Mouse (Mus musculus) midbrain, embryonic 13.5 days (tissue): ENCODE measurements around the gene Cxcr1. TPM values are rescaled to one million over a fixed set of nuclear protein-coding genes. Genes with fewer than 3 reads are reported as not detected.
A peak's percentile ranks its signal among the peaks of the same experiment; 100 is the strongest.

Experiments used
- ATAC-seq: fragments of 200-750 bp; cut with Nextera tagmentation; 2 replicates; pipeline ENCODE4 v1.8.0; 2017; ENCODE audit warnings: mild to moderate bottlenecking, moderate TSS enrichment, moderate library complexity
- H3K27ac ChIP-seq: fragments of 300-500 bp; sonication (generic); 2 replicates; pipeline ENCODE4 v1.5.1; 2015; ENCODE audit warnings: inconsistent platforms, mild to moderate bottlenecking, moderate library complexity
- H3K27me3 ChIP-seq: fragments of 300-500 bp; sonication (generic); 2 replicates; pipeline ENCODE4 v1.6.1; 2015; ENCODE audit warnings: mild to moderate bottlenecking, inconsistent platforms
- H3K36me3 ChIP-seq: fragments of 300-500 bp; sonication (generic); 2 replicates; pipeline ENCODE4 v1.6.1; 2015; ENCODE audit warnings: mild to moderate bottlenecking, inconsistent platforms
- H3K4me1 ChIP-seq: fragments of 300-500 bp; sonication (generic); replicated peaks from 2 replicates; pipeline ENCODE4 v1.6.1; 2015; ENCODE audit warnings: inconsistent platforms
- H3K4me2 ChIP-seq: fragments of 300-500 bp; sonication (generic); replicated peaks from 2 replicates; pipeline ENCODE4 v1.6.1; 2015; ENCODE audit warnings: moderate library complexity, mild to moderate bottlenecking, inconsistent platforms
- H3K4me3 ChIP-seq: fragments of 300-500 bp; sonication (generic); replicated peaks from 2 replicates; pipeline ENCODE4 v1.5.1; 2015; ENCODE audit warnings: mild to moderate bottlenecking, inconsistent platforms
- H3K9ac ChIP-seq: fragments of 300-500 bp; sonication (generic); replicated peaks from 2 replicates; pipeline ENCODE4 v1.6.1; 2015; ENCODE audit warnings: mild to moderate bottlenecking, inconsistent platforms
- H3K9me3 ChIP-seq: fragments of 300-500 bp; sonication (generic); 2 replicates; pipeline ENCODE4 v1.6.1; 2016; ENCODE audit warnings: mild to moderate bottlenecking, inconsistent platforms
- WGBS: fragments of 180-500 bp; shearing (Covaris S2); methylation state at CpG from one replicate; pipeline ENCODE4 v1.1.7; 2015; 5-methylcytosine and 5-hydroxymethylcytosine counted together
- polyA plus RNA-seq: library from polyadenylated mRNA; unstranded; fragments of >200 nt; fragmentation: Nextera tagmentation; extraction: Ambion mirVana; gene quantifications from 2 replicates; pipeline ENCODE4 v1.2.1, GENCODE M21; 2015

The Cxcr1 gene
- not detected in 2 replicates for polyA plus RNA-seq

DNA sequence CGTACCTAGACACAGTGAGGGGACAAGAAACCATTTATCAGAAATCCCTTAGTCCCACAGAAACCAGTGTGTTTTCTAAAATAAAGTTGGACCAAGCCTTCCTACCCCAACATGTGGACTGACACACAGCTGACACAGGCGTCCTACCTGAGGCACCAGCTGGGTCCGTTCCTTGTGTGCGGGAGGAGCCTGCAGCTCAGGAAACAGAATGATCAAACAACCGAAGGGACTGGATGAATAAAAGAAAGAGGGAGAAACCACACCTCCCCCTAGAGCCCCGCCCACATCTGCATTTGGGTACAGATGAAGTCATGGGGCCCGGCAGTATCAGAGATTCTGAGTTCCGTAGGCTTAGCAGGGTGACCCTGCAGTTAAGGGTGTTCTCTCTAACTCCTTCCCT, at the start of gene Cxcr1:
TSS of gene Cxcr1 (minus strand) at position 187 of the 400 bp plus-strand sequence.
- Histone ChIP-seq H3K4me1 (no peaks in the 10 kb centered on the region), H3K9me3 (no peaks in the 10 kb centered on the region), H3K4me2 (no peak within 1 kb of the TSS), H3K9ac (no peak within 1 kb of the TSS), H3K36me3 (no peaks in the 10 kb centered on the region), H3K27me3 (peaks cover 21% of the 10 kb centered on the region), H3K27ac (no peak within 1 kb of the TSS), H3K4me3 (no peak within 1 kb of the TSS)
- ATAC-seq: no peak
- WGBS: 72% methylated on average over 8 of the region's 8 CpGs

DNA sequence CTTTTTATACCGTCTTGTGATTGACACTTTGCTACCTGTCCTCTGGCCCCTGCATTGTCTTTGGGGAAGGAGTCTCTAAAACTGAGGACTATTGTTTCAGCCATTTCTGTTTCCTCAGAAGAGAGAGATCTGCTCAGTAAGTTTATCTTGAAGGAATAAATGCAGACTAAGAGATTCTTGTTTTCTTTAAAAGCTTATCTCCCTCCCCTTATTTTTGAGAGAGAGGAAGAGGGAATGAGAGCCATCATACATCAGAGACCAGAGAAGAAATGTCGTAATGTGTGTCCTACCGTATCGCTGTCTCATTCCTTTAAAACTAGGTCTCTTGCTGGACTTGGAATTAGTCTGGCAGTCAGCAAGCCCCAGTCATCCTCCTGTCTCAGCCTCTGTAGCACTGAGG, 46.4 kb upstream of the Cxcr1 start:
- no peaks in the 10 kb centered on the region for H3K9me3 ChIP-seq
- no peak overlapping the region for H3K27ac ChIP-seq
- H3K4me3 ChIP-seq: no peak overlapping the region
- peak overlapping the region; percentile 49; the same call in 1 of the 2 replicates for H3K9ac ChIP-seq
- H3K4me1 ChIP-seq: peaks cover 36% of the 10 kb centered on the region
- ATAC-seq: no peak
- no peaks in the 10 kb centered on the region for H3K27me3 ChIP-seq
- 87% methylated on average over 4 of the region's 4 CpGs for WGBS
- no peaks in the 10 kb centered on the region for H3K36me3 ChIP-seq
- H3K4me2 ChIP-seq: no peak overlapping the region

DNA sequence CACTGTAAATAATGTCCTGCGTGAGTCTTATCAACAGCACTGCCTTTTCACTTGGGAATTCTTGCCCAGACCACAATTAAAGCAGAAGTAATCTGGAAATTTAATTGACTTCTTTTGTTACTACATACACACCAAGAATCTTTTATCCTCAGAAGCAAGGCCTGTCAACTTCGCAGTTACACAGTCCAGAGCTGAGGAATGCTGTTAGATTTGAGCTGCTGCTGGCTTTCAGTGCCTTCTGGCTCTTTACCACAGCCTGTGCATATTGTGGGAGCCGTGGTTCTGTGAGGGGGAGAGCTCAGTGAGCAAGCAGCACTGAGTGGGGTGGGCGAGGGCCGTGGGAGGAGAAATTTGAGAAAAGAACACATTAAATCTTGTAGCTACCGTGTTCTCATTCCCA, 45.9 kb upstream of the Cxcr1 start:
- H3K4me1 ChIP-seq: peaks cover 36% of the 10 kb centered on the region
- no peaks in the 10 kb centered on the region for H3K9me3 ChIP-seq
- peak overlapping the region; percentile 49 for H3K9ac ChIP-seq
- no peak overlapping the region for H3K4me2 ChIP-seq
- ATAC-seq: no peak
- WGBS: 76% methylated on average over 6 of the region's 6 CpGs
- no peak overlapping the region for H3K4me3 ChIP-seq
- no peaks in the 10 kb centered on the region for H3K27me3 ChIP-seq
- H3K36me3 ChIP-seq: no peaks in the 10 kb centered on the region
- no peak overlapping the region for H3K27ac ChIP-seq

DNA sequence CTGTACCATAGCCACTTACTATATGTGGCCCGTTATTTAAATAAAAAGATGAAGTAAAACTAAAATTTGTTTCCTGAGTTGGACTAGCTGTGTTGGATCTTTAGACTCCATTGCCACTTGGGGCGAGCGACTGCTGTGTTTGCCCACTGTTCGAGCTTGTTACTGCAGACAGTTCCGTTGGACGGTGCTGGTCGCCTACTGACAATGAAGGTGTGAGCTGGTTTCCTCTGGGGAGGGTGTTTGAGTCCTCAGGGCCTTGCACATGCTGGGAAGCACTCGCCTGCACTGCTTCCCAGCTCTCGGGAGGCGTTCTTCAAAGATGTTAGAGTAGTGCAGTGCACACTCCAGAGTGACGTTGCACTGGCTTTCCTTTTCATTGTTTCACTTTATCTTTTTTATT, 45.2 kb upstream of the Cxcr1 start:
- no peak overlapping the region for H3K4me3 ChIP-seq
- H3K9me3 ChIP-seq: no peaks in the 10 kb centered on the region
- peak overlapping the region; percentile 76 for H3K4me2 ChIP-seq
- ATAC-seq: no peak
- 70% methylated on average over 11 of the region's 11 CpGs for WGBS
- no peaks in the 10 kb centered on the region for H3K36me3 ChIP-seq
- H3K27ac ChIP-seq: 0 out of 2 replicates have a peak overlapping the region, but pooled peaks have one; percentile 25
- no peak overlapping the region; the same call in 1 of the 2 replicates for H3K9ac ChIP-seq
- peaks cover 36% of the 10 kb centered on the region for H3K4me1 ChIP-seq
- H3K27me3 ChIP-seq: no peaks in the 10 kb centered on the region

DNA sequence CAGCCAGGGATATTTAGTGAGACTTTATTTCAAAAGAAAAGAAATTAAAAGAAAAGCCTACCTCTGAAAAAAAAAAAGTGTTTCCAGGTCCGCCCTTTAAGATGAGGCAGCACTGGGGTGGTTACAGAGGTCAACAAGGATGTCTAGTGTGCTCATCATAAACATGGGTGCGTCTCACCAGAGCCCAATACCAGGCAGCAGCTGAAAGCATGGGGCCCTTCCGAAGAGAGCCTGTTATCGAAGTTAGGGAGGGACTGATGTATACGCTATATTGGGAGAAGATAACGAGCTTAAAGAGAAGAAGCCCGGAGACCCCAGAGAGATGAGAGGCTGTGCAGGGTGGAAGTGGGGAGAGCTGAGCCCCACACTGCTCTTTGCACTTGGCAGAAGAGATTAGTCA, 44.7 kb upstream of the Cxcr1 start:
- Histone ChIP-seq H3K4me1 (peaks cover 36% of the 10 kb centered on the region), H3K4me2 (peak overlapping the region; percentile 76), H3K9me3 (no peaks in the 10 kb centered on the region), H3K27me3 (no peaks in the 10 kb centered on the region), H3K4me3 (no peak overlapping the region), H3K36me3 (no peaks in the 10 kb centered on the region), H3K9ac (peak overlapping the region; percentile 16; the same call in 1 of the 2 replicates), H3K27ac (no peak overlapping the region)
- ATAC-seq: no peak
- 66% methylated on average over 7 of the region's 7 CpGs for WGBS

DNA sequence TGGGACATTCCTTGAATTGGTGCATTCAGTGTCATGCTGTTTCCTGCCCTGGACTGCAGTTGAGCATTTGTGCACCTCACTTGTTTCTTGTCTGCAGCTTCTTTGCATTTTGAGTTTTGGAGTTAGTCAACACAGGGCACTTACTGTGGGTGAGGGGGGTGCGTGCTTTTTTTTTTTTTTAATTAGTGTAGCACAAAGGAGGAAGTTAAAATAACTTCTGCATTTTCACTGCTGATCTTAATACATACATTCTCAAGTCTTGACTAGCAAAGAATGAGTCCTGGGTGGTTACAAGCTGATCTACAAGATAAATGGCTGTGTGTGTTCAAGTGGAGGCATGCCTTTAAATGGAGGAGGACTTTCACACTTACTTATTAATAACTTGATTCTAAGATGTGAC, 43.7 kb upstream of the Cxcr1 start:
- Histone ChIP-seq H3K4me2 (peak overlapping the region; percentile 76), H3K27me3 (no peaks in the 10 kb centered on the region), H3K27ac (no peak overlapping the region), H3K36me3 (no peaks in the 10 kb centered on the region), H3K9me3 (no peaks in the 10 kb centered on the region), H3K9ac (peak overlapping the region; percentile 96; the same call in 1 of the 2 replicates), H3K4me3 (peak overlapping the region; percentile 95), H3K4me1 (peaks cover 36% of the 10 kb centered on the region)
- ATAC-seq: no peak
- WGBS: 71% methylated on average over 1 of the region's 1 CpGs

DNA sequence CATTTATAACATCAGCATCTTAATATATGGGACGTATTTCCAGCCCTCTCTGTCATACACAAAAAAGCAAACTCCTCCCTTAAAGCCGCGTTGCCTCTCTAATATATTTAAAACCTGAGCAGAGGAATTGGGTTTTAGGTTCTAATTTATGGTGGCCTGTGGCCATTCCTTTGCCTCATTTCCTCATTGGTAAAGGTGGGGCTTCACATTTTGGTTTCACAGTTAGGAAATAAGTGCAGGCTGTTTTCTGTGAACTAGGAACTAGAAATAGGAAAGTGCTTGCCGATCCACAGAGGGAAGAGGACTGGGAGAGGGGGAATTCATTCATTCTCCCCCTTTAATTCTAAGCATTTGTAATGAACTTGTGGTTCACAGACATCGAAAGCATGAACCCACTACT, 43.2 kb upstream of the Cxcr1 start:
- Histone ChIP-seq H3K9ac (peak overlapping the region; percentile 96), H3K27ac (no peak overlapping the region), H3K4me1 (peaks cover 36% of the 10 kb centered on the region), H3K27me3 (no peaks in the 10 kb centered on the region), H3K36me3 (no peaks in the 10 kb centered on the region), H3K4me3 (peak overlapping the region; percentile 95), H3K9me3 (no peaks in the 10 kb centered on the region), H3K4me2 (peak overlapping the region; percentile 76)
- WGBS: 41% methylated on average over 5 of the region's 5 CpGs
- ATAC-seq: no peak

DNA sequence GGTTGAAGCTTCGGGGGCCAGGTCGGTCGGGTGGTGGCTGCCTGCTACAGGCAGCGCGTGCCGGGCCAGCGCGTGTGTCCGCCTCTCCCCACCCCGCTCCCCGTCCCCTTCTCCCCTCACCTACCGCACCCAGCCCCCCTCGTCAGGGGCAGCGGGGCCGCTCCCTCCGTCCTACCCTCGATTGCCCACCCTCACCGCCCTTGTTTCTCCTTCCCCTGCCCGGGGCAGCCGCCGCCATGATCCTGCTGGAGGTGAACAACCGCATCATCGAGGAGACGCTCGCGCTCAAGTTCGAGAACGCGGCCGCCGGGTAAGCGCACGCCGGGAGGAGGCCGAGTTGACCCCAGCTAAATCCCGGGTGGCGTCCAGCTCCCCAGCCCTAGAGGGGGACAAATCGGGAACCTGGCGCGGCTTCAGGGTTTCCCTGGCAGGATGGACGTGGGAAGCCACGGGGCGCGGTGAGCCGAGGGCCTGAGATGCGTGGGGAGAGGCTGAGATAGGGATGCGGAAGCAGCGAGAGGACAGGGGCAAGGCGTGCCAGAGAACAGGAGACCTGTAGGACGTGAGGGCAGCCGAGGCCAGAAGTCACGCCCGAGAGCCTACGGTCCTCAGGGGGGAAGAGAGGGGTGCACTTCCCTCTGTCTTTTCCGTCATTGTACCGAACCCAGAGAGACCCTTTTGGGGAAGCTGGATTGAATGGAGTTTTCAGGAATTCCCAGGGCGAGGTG, 42.3 kb upstream of the Cxcr1 start:
- peak; percentile 59 for ATAC-seq
- peaks cover 36% of the 10 kb centered on the region for H3K4me1 ChIP-seq
- peak overlapping the region; percentile 76 for H3K4me2 ChIP-seq
- peak overlapping the region; percentile 95 for H3K4me3 ChIP-seq
- H3K9me3 ChIP-seq: no peaks in the 10 kb centered on the region
- H3K36me3 ChIP-seq: no peaks in the 10 kb centered on the region
- peak overlapping the region; percentile 96 for H3K9ac ChIP-seq
- no peaks in the 10 kb centered on the region for H3K27me3 ChIP-seq
- H3K27ac ChIP-seq: peak overlapping the region; percentile 88
- under 1% methylated on average over 38 of the region's 57 CpGs for WGBS

DNA sequence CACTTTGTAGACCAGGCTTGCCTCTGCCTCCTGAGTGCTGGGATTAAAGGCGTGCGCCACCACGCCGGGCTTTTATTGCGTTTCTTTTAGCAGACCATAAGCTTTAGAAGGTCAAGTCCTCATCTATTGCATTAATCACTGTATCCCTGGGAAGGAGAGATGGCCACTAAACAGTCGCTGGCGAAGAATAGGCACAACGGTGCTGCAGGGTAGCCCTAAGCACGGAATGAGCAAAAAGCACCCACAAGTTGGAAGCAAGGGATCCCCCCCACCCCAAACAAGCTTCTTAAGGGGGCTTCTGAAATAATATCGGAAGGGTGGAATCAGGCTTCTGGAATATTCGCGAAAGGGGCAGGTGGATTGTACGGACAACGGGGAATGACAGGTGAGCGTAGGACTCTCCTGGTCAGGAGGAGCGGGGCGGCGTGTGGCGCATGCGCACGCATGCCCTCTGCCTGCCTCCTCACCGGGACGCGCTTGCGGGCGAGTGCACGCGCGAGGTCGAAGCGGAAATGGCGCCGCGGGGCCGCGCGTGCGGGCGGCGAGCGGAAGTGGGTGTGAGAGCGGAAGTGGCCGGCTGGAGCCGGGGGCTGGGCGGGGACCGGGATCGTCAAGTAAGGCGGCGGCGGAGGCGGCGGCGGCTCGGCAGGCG, 41.6 kb upstream of the Cxcr1 start, which contains the start of gene Arpc2:
TSS of gene Arpc2 (plus strand) at position 147 of the 652 bp plus-strand sequence.
- Histone ChIP-seq H3K36me3 (no peaks in the 10 kb centered on the region), H3K4me1 (peaks cover 36% of the 10 kb centered on the region), H3K9me3 (no peaks in the 10 kb centered on the region), H3K27ac (peak within 1 kb of the TSS; percentile 88), H3K4me3 (peak within 1 kb of the TSS; percentile 95), H3K9ac (peak within 1 kb of the TSS; percentile 96), H3K27me3 (no peaks in the 10 kb centered on the region), H3K4me2 (peak within 1 kb of the TSS; percentile 76)
- peak; percentile 95 for ATAC-seq
- WGBS: 1% methylated on average over 46 of the region's 55 CpGs

DNA sequence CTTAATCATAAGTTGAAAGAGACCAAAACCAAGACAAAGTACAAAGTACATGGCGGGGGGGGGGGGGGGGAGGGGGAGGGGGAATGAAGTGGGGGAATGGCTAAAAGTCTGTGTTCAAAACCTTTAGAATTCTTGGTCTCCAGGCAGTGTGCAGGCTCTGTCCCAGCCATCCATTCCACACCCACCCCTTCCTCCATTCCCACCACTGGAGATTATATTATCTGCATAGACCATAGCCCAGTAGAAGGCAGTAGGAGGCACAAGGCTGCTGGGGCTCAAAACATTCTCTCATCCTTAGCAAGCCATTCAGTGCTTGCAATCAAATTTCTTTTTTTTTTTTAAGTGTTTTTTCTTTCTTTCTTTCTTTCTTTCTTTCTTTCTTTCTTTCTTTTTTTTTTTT, 36.6 kb upstream of the Cxcr1 start:
- Histone ChIP-seq H3K9me3 (no peaks in the 10 kb centered on the region), H3K9ac (no peak overlapping the region), H3K36me3 (no peaks in the 10 kb centered on the region), H3K27ac (no peak overlapping the region), H3K4me1 (no peaks in the 10 kb centered on the region), H3K4me2 (no peak overlapping the region), H3K27me3 (no peaks in the 10 kb centered on the region), H3K4me3 (no peak overlapping the region)
- no peak for ATAC-seq
- 38% methylated on average over 1 of the region's 1 CpGs for WGBS

DNA sequence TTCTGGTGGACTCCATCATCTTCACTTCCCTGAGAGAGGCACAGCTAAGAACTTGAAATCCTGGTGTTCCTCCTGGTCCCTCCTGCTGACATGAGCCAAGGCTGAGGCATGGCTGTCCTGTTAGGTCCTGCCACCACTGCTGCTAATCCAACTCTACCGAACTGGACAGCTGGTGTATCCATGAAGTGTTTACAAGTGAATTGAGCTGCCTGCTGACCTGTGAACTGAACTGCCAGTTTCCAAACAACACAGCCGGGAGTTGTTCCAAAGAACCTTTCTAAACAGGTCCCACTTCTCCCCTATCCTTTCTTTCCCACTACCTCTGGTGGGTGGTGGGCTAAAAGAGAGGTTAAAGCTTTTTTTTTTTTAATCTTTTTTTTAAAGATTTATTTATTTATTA, 35.5 kb upstream of the Cxcr1 start:
- Histone ChIP-seq H3K4me1 (no peaks in the 10 kb centered on the region), H3K4me2 (no peak overlapping the region), H3K27ac (no peak overlapping the region), H3K27me3 (no peaks in the 10 kb centered on the region), H3K4me3 (no peak overlapping the region), H3K9ac (no peak overlapping the region), H3K9me3 (no peaks in the 10 kb centered on the region), H3K36me3 (no peaks in the 10 kb centered on the region)
- 71% methylated on average over 2 of the region's 2 CpGs for WGBS
- no peak for ATAC-seq

DNA sequence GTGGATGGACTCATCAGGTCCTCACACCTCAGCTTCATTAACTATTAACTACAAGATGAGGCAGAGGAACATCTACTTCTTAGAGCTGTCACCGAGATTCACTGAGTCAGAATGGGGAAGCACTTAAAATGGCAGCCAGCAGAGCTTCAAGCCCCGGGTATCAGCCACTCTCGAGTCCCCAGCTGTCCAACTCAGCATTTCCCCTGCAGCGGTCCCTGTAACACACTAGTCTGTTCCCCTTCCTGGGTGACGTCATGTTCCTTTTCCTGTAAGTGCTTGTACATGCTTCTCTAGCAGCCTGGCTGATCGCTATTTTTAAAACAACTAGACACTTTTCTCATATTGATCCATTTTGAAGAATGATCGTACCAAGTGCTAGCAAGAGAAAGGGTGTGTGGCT, 32.9 kb upstream of the Cxcr1 start:
- ATAC-seq: no peak
- Histone ChIP-seq H3K36me3 (no peaks in the 10 kb centered on the region), H3K9me3 (no peaks in the 10 kb centered on the region), H3K27me3 (no peaks in the 10 kb centered on the region), H3K4me3 (no peak overlapping the region), H3K4me2 (no peak overlapping the region), H3K9ac (no peak overlapping the region), H3K27ac (no peak overlapping the region), H3K4me1 (no peaks in the 10 kb centered on the region)
- WGBS: 90% methylated on average over 7 of the region's 7 CpGs
